Mouse (Mus musculus): ENCODE measurements around the gene Rasgef1b. TPM values are rescaled to one million over a fixed set of nuclear protein-coding genes. Genes with fewer than 3 reads are reported as not detected.

Gene Rasgef1b
- polyA plus RNA-seq, 1 experiment, result 0.26 TPM

GRCm38 (mm10) chr5:99641407-99641806 is 87.5 kb downstream of the Rasgef1b start:
- no peaks in the 10 kb centered on the region for H3K36me3 ChIP-seq (ENCODE audit: control insufficient read depth, insufficient read depth)
- TF ChIP-seq E2F4 (IDR thresholded peaks at IDR 0.05; ENCODE audit: insufficient read depth) (no peak), POLR2A (IDR thresholded peaks at IDR 0.05; ENCODE audit: insufficient read length, low read depth) (no peak), USF1 (IDR thresholded peaks at IDR 0.05; ENCODE audit: low read depth) (no peak), POLR2AphosphoS2 (IDR thresholded peaks at IDR 0.05; ENCODE audit: insufficient read length, low read depth) (no peak), TCF3 (IDR thresholded peaks at IDR 0.05; ENCODE audit: insufficient read length, low read depth) (no peak), MYOD1 (IDR thresholded peaks at IDR 0.05; ENCODE audit: control insufficient read depth in 1 of 3, insufficient read length in 2 of 3, low read depth in 2 of 3) (no peak), CEBPB (IDR thresholded peaks at IDR 0.05; ENCODE audit: insufficient read depth, poor library complexity, severe bottlenecking) (no peak), TCF12 (IDR thresholded peaks at IDR 0.05; ENCODE audit: insufficient read depth, poor library complexity, severe bottlenecking) (no peak), REST (IDR thresholded peaks at IDR 0.05; ENCODE audit: insufficient read depth, insufficient read length) (no peak), MYOG (IDR thresholded peaks at IDR 0.05; ENCODE audit: control insufficient read depth in 1 of 3, insufficient read depth in 1 of 3, insufficient read length in 2 of 3, low read depth in 2 of 3) (no peak), SRF (IDR thresholded peaks at IDR 0.05; ENCODE audit: control insufficient read depth, insufficient read length, low read depth) (no peak), MAX (IDR thresholded peaks at IDR 0.05; ENCODE audit: low read depth) (no peak)
- H3K79me2 ChIP-seq (ENCODE audit: control insufficient read depth, insufficient read depth), result no peaks in the 10 kb centered on the region
- no peaks in the 10 kb centered on the region for H3K27me3 ChIP-seq (ENCODE audit: control insufficient read depth, insufficient read depth, insufficient read length)
- H3ac ChIP-seq (ENCODE audit: control insufficient read depth, insufficient read length), result no peak overlapping the region
- no peak overlapping the region for H3K4me2 ChIP-seq (ENCODE audit: low read depth)
- H3K4me3 ChIP-seq, result no peak overlapping the region

- TF ChIP-seq SRF (IDR thresholded peaks at IDR 0.05; ENCODE audit: control insufficient read depth, insufficient read length, low read depth), result no peak
- TF ChIP-seq REST (IDR thresholded peaks at IDR 0.05; ENCODE audit: insufficient read depth, insufficient read length), result no peak
- TF ChIP-seq TCF3 (IDR thresholded peaks at IDR 0.05; ENCODE audit: insufficient read length, low read depth), result no peak
- Histone ChIP-seq H3K27me3 (ENCODE audit: control insufficient read depth, insufficient read depth, insufficient read length) (no peaks in the 10 kb centered on the region), H3ac (ENCODE audit: control insufficient read depth, insufficient read length) (no peak overlapping the region), H3K36me3 (ENCODE audit: control insufficient read depth, insufficient read depth) (no peaks in the 10 kb centered on the region), H3K4me2 (ENCODE audit: low read depth) (no peak overlapping the region), H3K79me2 (ENCODE audit: control insufficient read depth, insufficient read depth) (no peaks in the 10 kb centered on the region), H3K4me3 (no peak overlapping the region)
Observed at GRCm38 (mm10) chr5:99636575-99636974, 92.3 kb downstream of the Rasgef1b start.

DNA sequence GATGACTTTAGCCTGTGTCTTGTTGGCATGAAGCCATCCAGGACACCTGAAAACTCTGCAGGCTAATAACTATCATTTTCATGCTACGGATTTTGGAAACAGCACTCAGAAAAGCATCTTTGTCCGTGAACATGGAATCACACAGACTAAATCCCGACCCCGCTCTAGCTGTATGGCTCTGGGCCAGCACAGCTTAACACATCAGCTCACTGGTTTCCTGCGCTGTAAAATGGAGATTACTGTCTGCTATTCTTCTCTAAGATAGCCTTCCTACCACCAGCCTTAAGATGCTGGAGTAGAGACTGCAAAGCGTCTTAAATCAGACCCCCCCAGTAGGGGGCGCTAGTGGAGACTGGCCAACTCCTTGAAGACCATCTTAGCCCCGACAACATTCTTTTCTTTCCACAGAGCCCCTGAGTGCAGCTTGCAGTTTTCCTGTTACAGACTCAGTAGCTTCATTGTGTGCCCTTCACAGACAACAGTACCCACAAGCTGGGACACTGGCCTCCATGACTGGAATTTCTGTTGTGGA is 94.8 kb downstream of the Rasgef1b start:
- Histone ChIP-seq H3ac (ENCODE audit: control insufficient read depth, insufficient read length) (no peak overlapping the region), H3K4me3 (no peak overlapping the region), H3K4me2 (ENCODE audit: low read depth) (no peak overlapping the region), H3K27me3 (ENCODE audit: control insufficient read depth, insufficient read depth, insufficient read length) (no peaks in the 10 kb centered on the region), H3K36me3 (ENCODE audit: control insufficient read depth, insufficient read depth) (no peaks in the 10 kb centered on the region), H3K79me2 (ENCODE audit: control insufficient read depth, insufficient read depth) (no peaks in the 10 kb centered on the region)
- no peak for TF ChIP-seq MYOD1 (IDR thresholded peaks at IDR 0.05; ENCODE audit: control insufficient read depth in 1 of 3, insufficient read length in 2 of 3, low read depth in 2 of 3)
- TF ChIP-seq CEBPB (IDR thresholded peaks at IDR 0.05; ENCODE audit: insufficient read depth, poor library complexity, severe bottlenecking), result no peak
- TF ChIP-seq POLR2AphosphoS2 (IDR thresholded peaks at IDR 0.05; ENCODE audit: insufficient read length, low read depth), result no peak
- no peak for TF ChIP-seq TCF3 (IDR thresholded peaks at IDR 0.05; ENCODE audit: insufficient read length, low read depth)
- no peak for TF ChIP-seq POLR2A (IDR thresholded peaks at IDR 0.05; ENCODE audit: insufficient read length, low read depth)
- TF ChIP-seq MYOG (IDR thresholded peaks at IDR 0.05; ENCODE audit: control insufficient read depth in 1 of 3, insufficient read depth in 1 of 3, insufficient read length in 2 of 3, low read depth in 2 of 3), result no peak
- no peak for TF ChIP-seq MAX (IDR thresholded peaks at IDR 0.05; ENCODE audit: low read depth)
- TF ChIP-seq REST (IDR thresholded peaks at IDR 0.05; ENCODE audit: insufficient read depth, insufficient read length), result no peak
- TF ChIP-seq E2F4 (IDR thresholded peaks at IDR 0.05; ENCODE audit: insufficient read depth), result no peak
- TF ChIP-seq SRF (IDR thresholded peaks at IDR 0.05; ENCODE audit: control insufficient read depth, insufficient read length, low read depth), result no peak
- TF ChIP-seq TCF12 (IDR thresholded peaks at IDR 0.05; ENCODE audit: insufficient read depth, poor library complexity, severe bottlenecking), result no peak
- no peak for TF ChIP-seq USF1 (IDR thresholded peaks at IDR 0.05; ENCODE audit: low read depth)

DNA sequence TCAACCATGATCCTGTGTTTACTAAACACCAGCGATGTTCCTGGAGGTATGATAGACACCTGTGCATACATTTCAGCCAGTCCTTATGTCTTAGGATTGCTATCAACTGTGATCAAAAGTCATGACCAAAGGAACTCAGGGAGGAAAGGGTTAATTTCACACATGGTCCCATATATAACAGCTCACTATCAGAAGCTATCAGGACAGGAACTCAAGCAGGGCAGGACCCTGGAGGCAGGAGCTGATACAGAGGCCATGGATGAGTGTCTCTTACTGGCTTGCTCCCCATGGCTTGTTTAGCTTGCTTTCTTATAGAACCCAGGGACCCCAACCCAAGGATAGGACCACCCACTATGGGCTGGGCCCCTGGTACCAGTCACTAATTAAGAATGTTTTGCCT is 95.3 kb downstream of the Rasgef1b start:
- Histone ChIP-seq H3K4me3 (no peak overlapping the region), H3K79me2 (ENCODE audit: control insufficient read depth, insufficient read depth) (no peaks in the 10 kb centered on the region)

DNA sequence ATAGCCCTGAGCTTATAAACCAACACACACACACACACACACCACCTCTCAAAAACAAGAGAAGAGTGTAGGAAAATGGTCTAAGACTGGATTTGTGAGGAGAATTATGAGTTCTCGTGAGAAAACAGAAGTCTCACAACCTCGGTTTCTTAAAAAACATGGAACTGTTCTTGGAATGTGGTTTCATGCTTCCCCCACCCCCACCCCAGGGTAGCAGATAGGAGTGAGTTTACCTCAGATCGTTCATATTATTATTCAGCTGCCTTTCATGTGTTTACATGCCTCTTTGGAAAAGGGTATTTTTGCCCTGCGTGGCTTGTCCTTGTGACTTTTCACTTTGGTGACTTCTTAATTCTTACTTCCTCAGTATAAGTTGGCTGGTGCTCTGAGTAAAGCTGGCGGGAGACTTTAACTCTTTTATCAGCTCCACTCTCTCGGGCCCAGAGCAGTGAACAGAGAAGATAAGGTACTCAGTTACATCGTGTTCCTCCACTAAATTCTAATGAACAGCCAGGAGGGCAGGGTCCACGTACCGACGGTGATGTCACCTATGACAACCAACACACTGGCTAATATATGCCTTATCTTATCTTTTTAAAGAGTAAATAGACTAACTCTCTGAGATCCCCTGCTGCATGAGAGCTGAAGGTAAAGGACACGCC is 96.1 kb downstream of the Rasgef1b start:
- H3ac ChIP-seq (ENCODE audit: control insufficient read depth, insufficient read length), result no peak overlapping the region
- TF ChIP-seq E2F4 (IDR thresholded peaks at IDR 0.05; ENCODE audit: insufficient read depth), result no peak
- TF ChIP-seq TCF3 (IDR thresholded peaks at IDR 0.05; ENCODE audit: insufficient read length, low read depth), result no peak
- no peak for TF ChIP-seq MAX (IDR thresholded peaks at IDR 0.05; ENCODE audit: low read depth)
- no peak for TF ChIP-seq CEBPB (IDR thresholded peaks at IDR 0.05; ENCODE audit: insufficient read depth, poor library complexity, severe bottlenecking)
- no peak for TF ChIP-seq SRF (IDR thresholded peaks at IDR 0.05; ENCODE audit: control insufficient read depth, insufficient read length, low read depth)
- TF ChIP-seq USF1 (IDR thresholded peaks at IDR 0.05; ENCODE audit: low read depth), result no peak
- no peak for TF ChIP-seq MYOD1 (IDR thresholded peaks at IDR 0.05; ENCODE audit: control insufficient read depth in 1 of 3, insufficient read length in 2 of 3, low read depth in 2 of 3)
- TF ChIP-seq POLR2AphosphoS2 (IDR thresholded peaks at IDR 0.05; ENCODE audit: insufficient read length, low read depth), result no peak
- TF ChIP-seq TCF12 (IDR thresholded peaks at IDR 0.05; ENCODE audit: insufficient read depth, poor library complexity, severe bottlenecking), result no peak
- TF ChIP-seq REST (IDR thresholded peaks at IDR 0.05; ENCODE audit: insufficient read depth, insufficient read length), result no peak
- TF ChIP-seq POLR2A (IDR thresholded peaks at IDR 0.05; ENCODE audit: insufficient read length, low read depth), result no peak
- TF ChIP-seq MYOG (IDR thresholded peaks at IDR 0.05; ENCODE audit: control insufficient read depth in 1 of 3, insufficient read depth in 1 of 3, insufficient read length in 2 of 3, low read depth in 2 of 3), result no peak
- H3K4me2 ChIP-seq (ENCODE audit: low read depth), result no peak overlapping the region
- H3K4me3 ChIP-seq, result no peak overlapping the region
- no peaks in the 10 kb centered on the region for H3K36me3 ChIP-seq (ENCODE audit: control insufficient read depth, insufficient read depth)
- H3K79me2 ChIP-seq (ENCODE audit: control insufficient read depth, insufficient read depth), result no peaks in the 10 kb centered on the region
- no peaks in the 10 kb centered on the region for H3K27me3 ChIP-seq (ENCODE audit: control insufficient read depth, insufficient read depth, insufficient read length)

More for the DNA sequence above, 95.3 kb downstream of the Rasgef1b start:
- Histone ChIP-seq H3K36me3 (ENCODE audit: control insufficient read depth, insufficient read depth) (no peaks in the 10 kb centered on the region), H3K4me2 (ENCODE audit: low read depth) (no peak overlapping the region), H3K27me3 (ENCODE audit: control insufficient read depth, insufficient read depth, insufficient read length) (no peaks in the 10 kb centered on the region), H3ac (ENCODE audit: control insufficient read depth, insufficient read length) (no peak overlapping the region)
- no peak for TF ChIP-seq CEBPB (IDR thresholded peaks at IDR 0.05; ENCODE audit: insufficient read depth, poor library complexity, severe bottlenecking)
- TF ChIP-seq POLR2A (IDR thresholded peaks at IDR 0.05; ENCODE audit: insufficient read length, low read depth), result no peak
- TF ChIP-seq TCF12 (IDR thresholded peaks at IDR 0.05; ENCODE audit: insufficient read depth, poor library complexity, severe bottlenecking), result no peak
- TF ChIP-seq SRF (IDR thresholded peaks at IDR 0.05; ENCODE audit: control insufficient read depth, insufficient read length, low read depth), result no peak
